Mouse (Mus musculus): ENCODE results near the gene Mfsd12.

The Mfsd12 gene

GRCm38 (mm10) chr10:81356991-81357844 lies at the start of gene Mfsd12:
TSS of gene Mfsd12 (plus strand) at chr10:81357491.
- peak; percentile 93 for DNase-seq

DNA sequence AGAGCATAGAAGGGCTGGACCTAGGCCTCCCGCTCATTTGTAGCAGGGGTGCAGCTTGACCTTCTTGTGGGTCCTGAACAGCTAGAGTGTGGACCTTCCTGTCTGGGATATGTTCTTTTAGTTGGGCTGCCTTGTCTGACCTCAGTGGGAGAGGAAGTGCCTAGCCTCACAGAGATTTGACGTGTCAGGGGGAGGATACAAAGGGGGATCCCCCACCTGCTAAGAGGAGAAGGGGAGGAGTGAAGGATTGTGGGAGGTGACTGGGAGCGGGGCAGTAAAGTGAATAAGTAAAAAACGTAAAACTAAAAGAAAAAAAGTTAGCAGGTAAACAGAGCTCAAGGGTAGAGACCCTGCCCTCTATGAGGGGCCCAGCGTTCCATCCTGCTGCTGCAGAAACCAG lies 47.7 kb upstream of the Mfsd12 start:
- DNase-seq = no peak

- no peak for DNase-seq
Observed at GRCm38 (mm10) chr10:81313581-81313980, 43.7 kb upstream of the Mfsd12 start.

DNA sequence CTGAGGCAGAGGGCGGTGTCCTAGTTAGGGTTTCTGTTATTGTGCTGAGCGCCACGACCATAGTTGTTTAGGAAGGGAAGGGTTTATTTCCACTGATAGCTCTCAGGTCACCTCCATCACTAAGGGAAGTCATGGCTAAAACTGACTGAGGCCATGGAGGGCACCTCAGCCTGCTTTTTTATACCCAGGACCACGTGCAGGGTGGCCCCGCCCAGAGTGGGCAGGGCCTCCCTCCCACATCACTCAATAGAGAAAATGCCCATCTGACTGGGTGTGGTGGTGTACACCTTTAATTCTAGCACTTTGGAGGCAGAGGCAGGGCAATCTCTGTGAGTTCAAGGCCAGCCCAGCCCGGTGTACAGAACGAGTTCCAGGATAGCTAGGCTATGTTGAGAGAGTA lies 43.1 kb upstream of the Mfsd12 start:
- DNase-seq = no peak

DNA sequence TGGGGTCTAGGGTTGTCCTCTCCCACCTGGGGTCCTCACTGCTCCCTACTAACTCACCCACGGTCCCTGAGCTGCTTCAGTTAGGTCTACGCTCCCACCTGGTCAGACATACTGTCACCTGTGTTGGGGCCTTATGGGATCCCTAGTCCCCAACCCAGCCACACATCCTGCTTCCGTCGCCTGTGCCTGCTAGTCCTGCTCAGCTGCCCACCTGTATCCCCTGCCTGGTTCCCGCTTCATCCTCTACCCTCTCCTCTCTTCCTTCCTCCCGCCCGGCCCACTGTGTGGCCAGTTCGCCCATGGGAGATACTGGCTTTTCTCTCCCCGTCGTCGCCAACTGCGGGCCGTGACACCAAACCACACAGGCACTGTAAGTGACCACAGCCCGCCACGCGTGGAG lies 41.7 kb upstream of the Mfsd12 start:
- no peak for DNase-seq

DNA sequence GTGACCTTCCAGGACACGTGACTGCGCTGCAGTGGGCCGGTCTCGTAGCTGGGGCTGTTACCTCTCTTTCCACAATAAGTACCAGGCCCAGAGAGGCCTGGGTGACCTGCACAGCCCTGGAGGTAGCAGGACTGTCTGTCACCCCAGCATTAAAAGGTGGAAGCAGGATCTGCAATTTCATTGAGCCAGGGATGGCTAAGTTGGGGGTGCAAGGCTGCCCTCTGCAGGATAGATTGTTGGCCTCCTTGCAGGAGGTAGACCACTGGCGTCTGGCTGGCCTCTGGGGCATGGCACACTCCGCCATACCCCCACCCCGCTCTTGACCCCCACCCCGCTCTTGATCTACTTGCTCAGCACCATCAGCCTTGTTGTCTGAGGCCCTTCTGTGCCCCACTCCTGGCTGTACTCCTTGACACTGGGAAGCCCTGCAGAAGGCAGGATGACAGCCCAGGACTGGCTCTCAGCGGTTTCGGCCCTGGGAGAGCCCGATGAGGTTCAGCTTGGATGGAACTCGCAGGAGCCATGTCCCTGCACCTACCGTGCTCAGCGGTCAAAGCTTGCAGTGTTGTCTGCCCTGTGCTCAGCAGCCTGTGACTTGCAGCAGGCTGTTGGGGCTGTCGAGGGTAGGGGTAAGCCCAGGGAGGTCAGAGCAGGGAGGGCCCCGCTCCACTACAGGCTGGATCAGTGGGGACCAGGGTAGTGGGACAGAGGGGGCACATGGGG lies 40.8 kb upstream of the Mfsd12 start:
- peak; percentile 63 for DNase-seq

- peak; percentile 73 for DNase-seq
Observed at GRCm38 (mm10) chr10:81317273-81317672, 40.0 kb upstream of the Mfsd12 start.

DNA sequence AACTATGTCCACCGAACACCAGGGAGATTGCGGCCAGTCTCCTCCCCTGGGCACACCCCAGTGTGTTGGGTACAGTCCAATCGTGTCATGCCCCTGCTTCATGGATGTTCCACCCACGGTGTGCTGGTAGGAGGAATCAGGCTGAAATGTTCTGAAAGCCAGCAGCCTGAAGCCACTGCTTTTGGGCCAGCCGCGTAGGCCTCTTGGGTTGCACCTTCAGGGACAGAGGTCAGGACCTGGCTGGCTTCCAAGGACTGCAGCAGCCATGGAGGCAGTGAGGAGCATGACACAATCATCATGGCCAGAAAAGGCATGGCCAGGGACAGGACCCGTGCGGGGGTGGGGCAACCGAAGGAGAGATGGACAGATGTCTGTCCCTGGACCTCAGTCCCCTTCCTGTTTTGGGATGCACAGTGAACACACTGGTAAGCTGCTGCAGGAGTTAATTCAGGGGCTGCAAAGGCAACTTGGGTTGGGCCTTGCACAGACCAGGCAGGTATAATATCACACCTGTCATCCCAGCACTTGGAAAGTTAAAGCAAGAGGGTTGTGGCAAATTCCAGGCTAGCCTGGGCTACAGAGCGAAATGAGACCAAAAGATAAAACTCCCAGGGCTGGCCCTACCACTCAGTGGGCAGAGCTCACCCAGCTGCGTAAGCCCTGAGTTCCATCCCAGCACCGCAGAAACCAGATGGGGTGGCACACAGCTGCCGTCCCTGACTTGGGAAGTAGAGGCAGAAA lies 38.5 kb upstream of the Mfsd12 start:
- no peak for DNase-seq

- peak; percentile 38 for DNase-seq
Observed at GRCm38 (mm10) chr10:81319330-81319699, 38.0 kb upstream of the Mfsd12 start.

DNA sequence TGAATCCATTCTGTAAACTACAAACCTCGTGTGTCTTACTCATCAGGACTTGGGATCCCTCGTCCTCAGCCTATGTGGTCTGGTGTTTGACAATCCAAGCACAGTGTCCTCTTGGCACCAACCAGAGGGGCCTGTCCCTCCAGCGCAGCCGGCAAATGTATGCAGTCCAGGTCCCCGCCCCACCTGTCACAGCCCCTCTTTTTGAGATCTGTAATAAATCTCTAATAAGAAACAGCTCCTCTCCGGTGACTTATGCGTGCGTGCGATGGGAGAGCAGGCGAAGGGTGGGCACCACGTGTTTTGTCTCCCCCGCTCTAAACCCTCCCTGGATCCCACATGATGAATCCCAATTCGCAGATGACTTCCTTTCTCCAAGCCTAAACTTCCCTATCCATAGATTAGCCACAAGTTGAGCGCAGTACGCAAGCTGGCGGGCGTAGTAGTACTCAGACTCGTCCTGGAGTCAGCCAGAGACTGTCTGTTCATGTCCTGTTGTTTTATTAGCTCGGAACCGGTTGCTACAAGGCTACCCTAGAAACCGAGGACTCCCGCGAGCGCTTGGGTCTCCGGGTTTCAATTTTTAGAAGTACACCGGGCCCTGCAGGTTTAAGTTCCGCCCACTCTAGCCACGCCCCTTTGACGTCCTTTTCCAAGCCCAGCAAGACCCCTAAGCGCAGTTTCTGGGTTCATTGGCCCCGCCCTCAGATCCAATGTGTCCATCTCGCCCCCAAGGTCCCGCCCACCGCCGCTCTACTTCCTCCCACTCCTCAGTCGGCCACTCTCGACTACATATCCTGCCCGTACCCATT lies 37.3 kb upstream of the Mfsd12 start:
- DNase-seq = no peak

DNA sequence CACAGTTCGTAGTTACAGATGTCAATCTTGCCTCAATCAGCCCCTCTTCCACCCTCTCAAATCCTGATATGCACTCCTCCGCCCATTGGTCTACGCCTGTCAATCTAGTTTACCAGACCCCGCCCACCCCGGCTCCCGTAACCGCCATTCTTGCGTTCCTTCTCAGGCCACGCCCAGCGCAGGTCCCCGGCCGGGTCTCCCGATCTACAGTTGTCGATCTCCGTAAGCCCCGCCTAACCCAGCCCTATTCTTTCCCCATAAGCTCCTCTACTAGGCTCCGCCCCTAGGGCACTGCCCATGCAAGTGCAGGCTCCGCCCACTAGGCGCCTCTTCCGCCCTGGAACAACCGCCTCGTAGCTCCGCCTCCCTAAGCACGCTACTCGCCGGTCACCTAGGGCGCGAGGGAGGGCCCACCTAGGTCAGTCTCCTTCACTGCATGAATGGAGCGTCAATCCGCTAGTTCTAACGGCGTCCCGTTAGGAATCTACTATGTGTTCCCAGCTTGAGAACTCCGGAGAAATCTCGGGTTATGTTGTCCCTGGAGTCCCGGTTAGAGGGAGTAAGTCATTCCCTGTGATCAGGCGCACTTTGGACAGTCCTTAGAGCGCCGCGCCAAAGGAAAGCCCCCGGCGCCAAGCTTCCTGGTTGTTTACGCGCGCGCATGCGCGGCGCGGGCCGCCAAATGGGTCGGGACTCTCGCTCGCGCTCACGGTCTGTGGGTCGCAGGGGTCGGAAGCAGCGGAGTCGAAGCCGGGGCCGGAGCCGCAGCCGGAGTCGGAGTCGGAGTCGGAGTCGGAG lies 36.5 kb upstream of the Mfsd12 start, which contains the start of gene Cactin:
Gene Cactin, plus strand, starts transcription at position 554 of the 798 bp plus-strand sequence.
- peak; percentile 100 for DNase-seq

DNA sequence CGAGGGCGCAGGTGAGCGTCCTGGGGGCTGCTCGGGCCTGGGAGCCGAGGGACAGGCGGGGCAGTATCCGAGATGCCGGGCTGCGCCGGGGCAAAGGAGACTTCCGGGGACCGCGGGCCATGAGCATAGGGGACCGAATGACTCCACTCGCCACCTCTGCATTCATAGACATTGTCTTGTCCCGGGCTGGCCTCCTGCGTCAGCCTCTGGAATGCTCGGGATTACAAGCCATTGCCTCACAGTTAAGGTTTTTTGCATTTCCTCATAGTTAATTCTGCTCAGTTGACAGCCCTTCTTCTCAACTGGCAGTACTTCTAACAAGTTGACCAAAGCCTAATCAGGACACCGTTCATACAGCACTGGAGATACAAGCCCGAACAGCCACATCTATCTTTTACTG lies 35.9 kb upstream of the Mfsd12 start:
- no peak for DNase-seq

- no peak for DNase-seq
Observed at GRCm38 (mm10) chr10:81322444-81322843, 34.8 kb upstream of the Mfsd12 start.

DNA sequence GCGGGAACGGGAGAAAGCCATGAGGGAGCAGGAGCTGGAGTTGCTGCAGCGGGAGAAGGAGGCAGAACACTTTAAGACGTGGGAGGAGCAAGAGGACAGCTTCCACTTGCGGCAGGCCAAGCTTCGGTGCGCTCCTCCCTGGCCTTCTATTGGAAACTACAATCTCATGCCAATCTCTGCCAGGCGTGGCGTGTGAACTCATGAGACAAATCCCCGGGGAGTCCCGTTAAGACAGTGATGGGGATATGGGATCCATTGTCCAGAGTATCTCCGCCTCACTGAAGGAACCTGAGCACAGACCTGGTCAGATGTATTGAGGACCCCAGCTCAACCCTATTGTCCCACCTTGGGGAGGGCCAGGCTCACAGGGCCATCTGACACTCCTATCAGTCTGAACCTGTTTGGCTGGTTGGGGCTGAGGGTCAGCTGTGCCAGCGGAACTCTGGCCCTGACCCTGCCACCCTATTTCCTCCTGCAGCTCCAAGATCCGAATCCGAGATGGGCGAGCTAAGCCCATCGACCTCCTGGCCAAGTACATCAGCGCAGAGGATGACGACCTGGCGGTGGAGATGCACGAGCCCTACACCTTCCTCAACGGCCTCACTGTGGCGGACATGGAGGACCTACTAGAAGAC lies 34.0 kb upstream of the Mfsd12 start:
- no peak for DNase-seq

GRCm38 (mm10) chr10:81323791-81324530 lies 33.3 kb upstream of the Mfsd12 start:
- no peak for DNase-seq

- no peak for DNase-seq
Observed at GRCm38 (mm10) chr10:81325176-81325575, 32.1 kb upstream of the Mfsd12 start.

DNA sequence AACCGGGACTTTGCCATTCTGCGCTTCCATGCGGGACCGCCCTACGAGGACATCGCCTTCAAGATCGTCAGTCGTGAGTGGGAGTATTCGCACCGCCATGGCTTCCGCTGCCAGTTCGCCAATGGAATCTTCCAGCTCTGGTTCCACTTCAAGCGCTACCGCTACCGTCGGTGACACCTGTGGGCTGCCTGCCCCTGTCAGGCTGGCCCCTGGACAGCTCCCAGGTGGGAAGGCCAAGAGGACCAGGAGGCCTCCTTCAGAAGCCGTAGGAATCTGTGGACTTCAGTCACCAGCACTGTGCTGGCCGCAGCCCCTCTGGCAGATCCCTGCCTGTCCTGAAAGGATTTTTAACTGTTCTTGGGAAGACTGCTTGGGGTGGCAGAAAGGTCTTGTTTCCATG lies 31.5 kb upstream of the Mfsd12 start:
- no peak for DNase-seq

DNA sequence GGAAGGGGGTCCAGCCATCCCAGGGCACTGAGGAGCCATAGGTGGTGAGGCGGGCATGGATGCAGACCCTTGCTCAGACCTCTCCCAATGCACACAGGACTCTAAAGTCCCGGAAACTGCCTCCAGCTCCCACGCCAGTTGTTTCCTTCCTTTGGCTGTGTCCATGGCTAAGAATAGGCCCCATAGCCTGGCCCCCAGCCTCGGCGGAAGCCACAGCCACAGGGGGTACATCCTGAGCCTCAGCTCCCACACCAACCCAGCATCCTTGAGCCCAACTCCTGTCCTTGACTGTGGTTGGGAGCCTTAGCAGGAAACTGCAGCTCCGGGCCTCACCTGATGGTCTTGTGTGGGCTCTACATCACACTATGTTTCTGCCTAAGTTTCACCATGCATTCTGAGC lies 30.4 kb upstream of the Mfsd12 start:
- DNase-seq = no peak

DNA sequence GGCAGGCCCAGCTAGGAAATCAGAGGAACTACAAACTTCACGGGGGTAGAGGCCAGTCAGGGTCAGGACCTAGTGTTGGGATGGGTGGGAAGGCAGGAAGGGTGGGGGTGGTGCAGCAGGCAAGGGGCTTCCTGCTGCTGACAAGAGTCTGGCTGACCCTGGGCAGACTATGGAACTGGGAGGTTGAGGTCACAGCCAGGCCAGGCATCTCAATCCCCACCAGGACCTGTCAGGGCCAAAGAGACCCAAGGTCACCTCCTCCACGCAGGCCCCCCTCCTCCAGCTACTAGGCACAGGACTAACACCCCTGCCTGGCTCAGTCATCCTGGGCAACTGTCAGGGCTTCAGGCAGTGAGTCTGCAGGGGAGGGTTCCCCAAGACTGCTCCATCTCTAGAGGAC lies 29.3 kb upstream of the Mfsd12 start:
- DNase-seq = no peak

DNA sequence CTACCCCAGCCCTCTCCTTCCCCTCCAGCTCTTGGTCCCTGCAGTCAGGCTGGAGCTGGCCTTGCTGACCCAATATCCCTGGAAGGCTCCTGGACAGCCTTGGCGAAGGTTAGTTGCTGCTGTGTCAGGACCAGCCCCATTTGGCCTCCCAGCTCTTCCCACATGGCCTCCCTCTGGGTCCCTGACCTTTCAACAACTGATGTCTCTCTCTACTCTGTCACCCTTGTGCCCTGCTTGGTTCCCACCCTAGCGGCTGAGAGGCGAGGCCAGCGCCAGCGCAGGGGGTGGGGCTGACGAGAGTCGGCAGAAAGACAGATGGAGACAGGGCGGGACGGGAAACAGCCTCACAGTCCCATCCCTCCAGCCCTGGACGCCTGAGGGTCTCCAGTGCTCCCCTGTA lies 28.9 kb upstream of the Mfsd12 start, which contains the start of gene Tbxa2r:
Gene Tbxa2r, plus strand, starts transcription at position 346 of the 400 bp plus-strand sequence.
- no peak for DNase-seq

All from retina, postnatal 1 day (tissue).